Mouse (Mus musculus): Measurements from ENCODE around the gene Dnah2.

- TF ChIP-seq CTCF (IDR thresholded peaks at IDR 0.05 in 2 of 3, conservative IDR thresholded peaks at IDR 0.05 in 1 of 3; ENCODE audit: control insufficient read depth in 1 of 3, insufficient read depth in 1 of 3, low read depth in 2 of 3, low read length in 3 of 3, poor library complexity in 1 of 3, severe bottlenecking in 1 of 3) (no peak), RCOR1 (IDR thresholded peaks at IDR 0.05; ENCODE audit: low read depth, low read length) (no peak), MXI1 (IDR thresholded peaks at IDR 0.05; ENCODE audit: low read depth, low read length) (no peak), ELF1 (IDR thresholded peaks at IDR 0.05; ENCODE audit: low read depth, low read length) (no peak), POLR2AphosphoS2 (IDR thresholded peaks at IDR 0.05; ENCODE audit: low read length) (no peak), TAL1 (IDR thresholded peaks at IDR 0.05; ENCODE audit: low read length) (no peak), MAX (IDR thresholded peaks at IDR 0.05; ENCODE audit: low read length) (no peak)
Measured at GRCm38 (mm10) chr11:69371601-69372000, 177.3 kb downstream of the Dnah2 start.

All from MEL (cell line).